Mouse (Mus musculus): ENCODE data around the gene Lsamp.

DNA sequence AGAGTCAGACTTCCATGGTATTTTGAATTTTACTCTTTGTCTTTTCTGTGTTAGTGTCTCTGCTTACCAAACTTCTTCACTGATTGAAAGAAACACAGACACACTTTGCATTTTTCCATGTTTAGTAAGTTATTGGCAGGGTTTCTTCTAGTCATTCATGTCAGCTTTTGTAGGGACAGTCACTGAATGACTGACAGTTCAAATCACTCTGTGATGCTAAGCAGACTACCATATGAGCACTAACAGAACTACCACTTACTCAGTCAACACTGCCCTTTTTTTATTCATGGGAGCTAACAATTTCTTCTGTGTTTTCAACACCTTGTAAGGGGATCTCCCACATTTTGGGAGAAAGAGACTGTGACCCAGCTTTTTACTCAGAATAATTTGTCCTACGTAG is 75.8 kb downstream of the Lsamp start:
- TF ChIP-seq EP300 (IDR thresholded peaks at IDR 0.05; ENCODE audit: insufficient read depth, low read depth, low read length) (no peak), POLR2A (IDR thresholded peaks at IDR 0.05; ENCODE audit: insufficient read depth, low read length) (no peak), CTCF (IDR thresholded peaks at IDR 0.05; ENCODE audit: low read depth, low read length) (no peak)
